Mouse (Mus musculus): ENCODE measurements around the gene Gimap4. TPM values are rescaled to one million over a fixed set of nuclear protein-coding genes. Genes with fewer than 3 reads are reported as not detected.
A peak's percentile ranks its signal among the peaks of the same experiment; 100 is the strongest.

Gimap4 gene
- polyA plus RNA-seq, 1 experiment from 2014 or later = 9.0 TPM

GRCm38 (mm10) chr6:48720326-48720725 is 36.0 kb downstream of the Gimap4 start:
- 80% methylated on average over 4 of the region's 4 CpGs for WGBS
- no peak for ATAC-seq (ENCODE audit: insufficient number of reproducible peaks, insufficient read depth, low FRiP score, low TSS enrichment)
- H3K4me2 ChIP-seq (replicated peaks) = no peak overlapping the region
- no peak overlapping the region for H3K9ac ChIP-seq
- no peaks in the 10 kb centered on the region for H3K27me3 ChIP-seq
- no peaks in the 10 kb centered on the region for H3K36me3 ChIP-seq
- no peak overlapping the region for H3K27ac ChIP-seq
- no peaks in the 10 kb centered on the region for H3K4me1 ChIP-seq
- no peak overlapping the region for H3K4me3 ChIP-seq
- H3K9me3 ChIP-seq = no peaks in the 10 kb centered on the region

GRCm38 (mm10) chr6:48723468-48723867 is 39.1 kb downstream of the Gimap4 start:
- Histone ChIP-seq H3K36me3 (no peaks in the 10 kb centered on the region), H3K4me3 (no peak overlapping the region), H3K9me3 (no peaks in the 10 kb centered on the region), H3K9ac (no peak overlapping the region), H3K4me2 (replicated peaks) (no peak overlapping the region), H3K4me1 (no peaks in the 10 kb centered on the region; the same call in 1 of the 2 replicates), H3K27me3 (no peaks in the 10 kb centered on the region), H3K27ac (no peak overlapping the region)
- ATAC-seq (ENCODE audit: insufficient number of reproducible peaks, insufficient read depth, low FRiP score, low TSS enrichment) = no peak
- 86% methylated on average over 8 of the region's 8 CpGs for WGBS

- Histone ChIP-seq H3K9me3 (no peaks in the 10 kb centered on the region), H3K27me3 (no peaks in the 10 kb centered on the region), H3K4me2 (replicated peaks) (no peak overlapping the region), H3K4me3 (no peak overlapping the region), H3K4me1 (no peaks in the 10 kb centered on the region; the same call in 1 of the 2 replicates), H3K36me3 (no peaks in the 10 kb centered on the region), H3K9ac (no peak overlapping the region), H3K27ac (no peak overlapping the region)
- 0% methylated on average over 1 of the region's 1 CpGs for WGBS
- ATAC-seq (ENCODE audit: insufficient number of reproducible peaks, insufficient read depth, low FRiP score, low TSS enrichment) = peak; percentile 15; the same call in 1 of the 2 replicates
Observed at GRCm38 (mm10) chr6:48725476-48725875, 41.1 kb downstream of the Gimap4 start.

- Histone ChIP-seq H3K9ac (no peak overlapping the region), H3K27me3 (no peaks in the 10 kb centered on the region), H3K4me3 (no peak overlapping the region), H3K27ac (no peak overlapping the region), H3K9me3 (no peaks in the 10 kb centered on the region), H3K4me2 (replicated peaks) (no peak overlapping the region), H3K4me1 (no peaks in the 10 kb centered on the region; the same call in 1 of the 2 replicates), H3K36me3 (no peaks in the 10 kb centered on the region)
- no peak for ATAC-seq (ENCODE audit: insufficient number of reproducible peaks, insufficient read depth, low FRiP score, low TSS enrichment)
- 87% methylated on average over 5 of the region's 5 CpGs for WGBS
Observed at GRCm38 (mm10) chr6:48727761-48728160, 43.4 kb downstream of the Gimap4 start.

- Histone ChIP-seq H3K9ac (no peak overlapping the region), H3K36me3 (no peaks in the 10 kb centered on the region), H3K27ac (no peak overlapping the region), H3K9me3 (no peaks in the 10 kb centered on the region), H3K4me1 (no peaks in the 10 kb centered on the region), H3K4me3 (no peak overlapping the region), H3K4me2 (replicated peaks) (no peak overlapping the region), H3K27me3 (no peaks in the 10 kb centered on the region)
- WGBS = 51% methylated on average over 8 of the region's 8 CpGs
- ATAC-seq (ENCODE audit: insufficient number of reproducible peaks, insufficient read depth, low FRiP score, low TSS enrichment) = no peak
Observed at GRCm38 (mm10) chr6:48732864-48733304, 48.5 kb downstream of the Gimap4 start.

GRCm38 (mm10) chr6:48733660-48734059 is 49.3 kb downstream of the Gimap4 start:
- H3K4me3 ChIP-seq = no peak overlapping the region
- H3K4me2 ChIP-seq (replicated peaks) = no peak overlapping the region
- no peaks in the 10 kb centered on the region for H3K27me3 ChIP-seq
- no peaks in the 10 kb centered on the region for H3K9me3 ChIP-seq
- H3K4me1 ChIP-seq = no peaks in the 10 kb centered on the region
- ATAC-seq (ENCODE audit: insufficient number of reproducible peaks, insufficient read depth, low FRiP score, low TSS enrichment) = no peak
- no peak overlapping the region for H3K27ac ChIP-seq
- H3K9ac ChIP-seq = no peak overlapping the region
- WGBS = 86% methylated on average over 1 of the region's 1 CpGs
- no peaks in the 10 kb centered on the region for H3K36me3 ChIP-seq

- no peak overlapping the region for H3K4me2 ChIP-seq (replicated peaks)
- 71% methylated on average over 2 of the region's 2 CpGs for WGBS
- H3K4me3 ChIP-seq = no peak overlapping the region
- no peaks in the 10 kb centered on the region for H3K9me3 ChIP-seq
- no peaks in the 10 kb centered on the region for H3K36me3 ChIP-seq
- H3K4me1 ChIP-seq = no peaks in the 10 kb centered on the region; the same call in 1 of the 2 replicates
- H3K9ac ChIP-seq = no peak overlapping the region
- no peak for ATAC-seq (ENCODE audit: insufficient number of reproducible peaks, insufficient read depth, low FRiP score, low TSS enrichment)
- no peak overlapping the region for H3K27ac ChIP-seq
- H3K27me3 ChIP-seq = peaks cover 20% of the 10 kb centered on the region
Observed at GRCm38 (mm10) chr6:48737053-48737452, 52.7 kb downstream of the Gimap4 start.

GRCm38 (mm10) chr6:48737688-48738087 is 53.3 kb downstream of the Gimap4 start:
- H3K27ac ChIP-seq = no peak overlapping the region
- ATAC-seq (ENCODE audit: insufficient number of reproducible peaks, insufficient read depth, low FRiP score, low TSS enrichment) = no peak
- 87% methylated on average over 5 of the region's 5 CpGs for WGBS
- no peak overlapping the region for H3K9ac ChIP-seq
- no peak overlapping the region for H3K4me2 ChIP-seq (replicated peaks)
- H3K36me3 ChIP-seq = no peaks in the 10 kb centered on the region
- H3K4me1 ChIP-seq = peaks cover 5% of the 10 kb centered on the region
- H3K4me3 ChIP-seq = no peak overlapping the region
- H3K27me3 ChIP-seq = peaks cover 26% of the 10 kb centered on the region
- H3K9me3 ChIP-seq = no peaks in the 10 kb centered on the region

GRCm38 (mm10) chr6:48738961-48739779 is 54.8 kb downstream of the Gimap4 start, which contains the start of gene Gimap1:
Gene Gimap1, plus strand, starts transcription at chr6:48739054.
- peaks cover 41% of the 10 kb centered on the region for H3K27me3 ChIP-seq
- H3K36me3 ChIP-seq = no peaks in the 10 kb centered on the region
- H3K4me1 ChIP-seq = peaks cover 9% of the 10 kb centered on the region
- no peak within 1 kb of the TSS for H3K9ac ChIP-seq
- no peak for ATAC-seq (ENCODE audit: insufficient number of reproducible peaks, insufficient read depth, low FRiP score, low TSS enrichment)
- H3K27ac ChIP-seq = no peak within 1 kb of the TSS
- no peaks in the 10 kb centered on the region for H3K9me3 ChIP-seq
- H3K4me3 ChIP-seq = no peak within 1 kb of the TSS
- WGBS = 78% methylated on average over 15 of the region's 15 CpGs
- H3K4me2 ChIP-seq (replicated peaks) = no peak within 1 kb of the TSS

- Histone ChIP-seq H3K4me1 (peaks cover 9% of the 10 kb centered on the region), H3K9ac (no peak overlapping the region), H3K27ac (no peak overlapping the region), H3K4me2 (replicated peaks) (no peak overlapping the region), H3K27me3 (peaks cover 42% of the 10 kb centered on the region), H3K36me3 (no peaks in the 10 kb centered on the region), H3K4me3 (no peak overlapping the region), H3K9me3 (no peaks in the 10 kb centered on the region)
- ATAC-seq (ENCODE audit: insufficient number of reproducible peaks, insufficient read depth, low FRiP score, low TSS enrichment) = no peak
- 94% methylated on average over 3 of the region's 3 CpGs for WGBS
Observed at GRCm38 (mm10) chr6:48739780-48740055, 55.4 kb downstream of the Gimap4 start.

- no peaks in the 10 kb centered on the region for H3K9me3 ChIP-seq
- no peak overlapping the region for H3K27ac ChIP-seq
- H3K4me1 ChIP-seq = peaks cover 9% of the 10 kb centered on the region
- H3K4me3 ChIP-seq = no peak overlapping the region
- WGBS = 68% methylated on average over 3 of the region's 3 CpGs
- peaks cover 42% of the 10 kb centered on the region for H3K27me3 ChIP-seq
- H3K4me2 ChIP-seq (replicated peaks) = no peak overlapping the region
- H3K36me3 ChIP-seq = no peaks in the 10 kb centered on the region
- ATAC-seq (ENCODE audit: insufficient number of reproducible peaks, insufficient read depth, low FRiP score, low TSS enrichment) = no peak
- H3K9ac ChIP-seq = no peak overlapping the region
Observed at GRCm38 (mm10) chr6:48740501-48741169, 56.3 kb downstream of the Gimap4 start.

- H3K27me3 ChIP-seq = peaks cover 42% of the 10 kb centered on the region
- peaks cover 13% of the 10 kb centered on the region for H3K4me1 ChIP-seq
- no peaks in the 10 kb centered on the region for H3K36me3 ChIP-seq
- H3K27ac ChIP-seq = no peak overlapping the region
- H3K9me3 ChIP-seq = no peaks in the 10 kb centered on the region
- H3K9ac ChIP-seq = no peak overlapping the region
- no peak for ATAC-seq (ENCODE audit: insufficient number of reproducible peaks, insufficient read depth, low FRiP score, low TSS enrichment)
- WGBS = 31% methylated on average over 3 of the region's 3 CpGs
- H3K4me3 ChIP-seq = no peak overlapping the region
- H3K4me2 ChIP-seq (replicated peaks) = no peak overlapping the region
Observed at GRCm38 (mm10) chr6:48741273-48741672, 56.9 kb downstream of the Gimap4 start.
